Mouse (Mus musculus): ENCODE data around the gene Thap12.

DNA sequence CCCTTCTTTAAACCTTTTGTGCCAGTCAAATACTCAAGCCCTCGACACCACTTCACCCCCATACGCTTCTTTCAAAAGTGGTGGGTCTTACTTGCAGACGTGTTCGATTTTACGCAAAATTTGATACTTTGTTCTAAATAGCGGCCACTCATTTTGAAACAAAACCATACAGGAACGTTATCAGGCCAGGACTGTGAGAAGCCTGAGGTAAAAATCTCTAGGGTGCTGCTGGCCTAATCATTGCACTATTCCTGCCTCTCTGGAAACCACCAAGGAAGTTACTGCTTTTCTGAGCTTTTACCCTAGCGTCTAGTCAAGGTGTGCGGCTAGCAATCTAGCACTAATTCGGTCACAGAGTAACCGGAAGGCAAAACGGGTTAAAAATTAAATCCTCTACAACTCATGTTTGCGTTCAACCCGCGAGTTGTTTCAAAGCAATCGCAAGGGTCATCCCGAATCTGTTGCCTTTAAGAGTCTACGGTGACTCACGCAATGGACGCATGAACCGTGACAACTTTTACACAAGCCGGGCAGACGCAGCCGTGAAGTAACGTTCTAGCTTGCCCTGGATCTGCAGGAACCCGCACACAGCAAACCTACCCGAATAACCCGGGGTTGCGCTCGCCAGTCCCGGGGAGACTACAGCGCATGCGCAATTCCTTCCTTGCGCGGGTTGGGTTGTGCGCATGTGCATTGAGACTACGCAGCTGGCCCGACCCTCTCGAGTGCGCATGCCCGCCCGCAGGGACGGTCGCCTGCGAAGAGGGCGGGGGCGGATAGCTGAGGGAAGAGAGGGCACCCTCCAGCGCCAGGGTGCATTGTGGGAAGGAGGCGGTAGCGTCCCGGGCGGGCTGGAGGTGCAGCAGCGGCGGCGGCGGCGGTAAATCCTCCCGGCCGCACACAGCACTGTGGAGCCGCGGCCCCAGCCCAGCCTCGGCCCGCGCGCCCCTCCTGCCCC lies at the start of gene Thap12:
- TF ChIP-seq CTCF (IDR thresholded peaks at IDR 0.05; ENCODE audit: extremely low read depth, insufficient read depth, low read length), result no peak
- peak; percentile 94 for TF ChIP-seq POLR2A (IDR thresholded peaks at IDR 0.05; ENCODE audit: extremely low read depth, insufficient read depth, low read length)

Measured in cortical plate, adult 2 months (tissue).